Mouse (Mus musculus) brain, embryonic 14.5 days (tissue): Measurements from ENCODE around the gene Nid1.

Source experiments
- CTCF ChIP-seq: fragments of 200-500 bp; IDR thresholded peaks from 2 replicates; pipeline ENCODE4 v1.5.1; 2012; ENCODE audit warnings: inconsistent platforms, mild to moderate bottlenecking, moderate library complexity, borderline replicate concordance; ENCODE audit not compliant: insufficient read depth, insufficient read length; ENCODE audit errors: extremely low read depth
- POLR2A ChIP-seq: fragments of 200-500 bp; IDR thresholded peaks from 2 replicates; pipeline ENCODE4 v1.6.1; 2012; ENCODE audit warnings: mild to moderate bottlenecking, inconsistent platforms, borderline replicate concordance; ENCODE audit not compliant: poor library complexity, insufficient read depth, insufficient read length, severe bottlenecking; ENCODE audit errors: extremely low read depth

- no peak for TF ChIP-seq CTCF
- TF ChIP-seq POLR2A = no peak
These were observed 114.7 kb downstream of the Nid1 start for GRCm38 (mm10) chr13:13552020-13552419.
